Mouse (Mus musculus) testis, adult 2 months (tissue): ENCODE measurements at regions not wholly inside any gene's neighbourhood (a gene's known extent, or its start where the extent isn't known, plus 50 kb on each side); places are given as distances from the start of the nearest gene placed in this dataset.

Experiments
- H3K27ac ChIP-seq: fragments of 200-500 bp; 2 replicates; pipeline ENCODE4 v1.5.1; 2012; ENCODE audit warnings: low read depth, low read length; ENCODE audit not compliant: control insufficient read depth, insufficient read depth
- H3K27me3 ChIP-seq: fragments of 200-500 bp; 2 replicates; pipeline ENCODE4 v1.6.1; 2012; ENCODE audit warnings: mild to moderate bottlenecking, low read length, moderate library complexity; ENCODE audit not compliant: control insufficient read depth, insufficient read depth
- H3K36me3 ChIP-seq: fragments of 200-500 bp; 2 replicates; pipeline ENCODE4 v1.6.1; 2012; ENCODE audit warnings: mild to moderate bottlenecking, low read length; ENCODE audit not compliant: control insufficient read depth, insufficient read depth
- H3K4me1 ChIP-seq: fragments of 200-500 bp; 2 replicates; pipeline ENCODE4 v1.6.1; 2012; ENCODE audit warnings: low read length; ENCODE audit not compliant: control insufficient read depth, insufficient read depth
- H3K4me3 ChIP-seq: fragments of 200-500 bp; 2 replicates; pipeline ENCODE4 v1.5.1; 2012; ENCODE audit warnings: low read depth, mild to moderate bottlenecking, low read length, moderate library complexity, mixed read lengths; ENCODE audit not compliant: control insufficient read depth
- CTCF ChIP-seq: fragments of 200-500 bp; IDR thresholded peaks from 2 replicates; pipeline ENCODE4 v1.5.1; 2012; ENCODE audit warnings: low read depth, mild to moderate bottlenecking, inconsistent platforms, low read length, moderate library complexity; ENCODE audit not compliant: control insufficient read depth, insufficient read depth, insufficient replicate concordance
- POLR2A ChIP-seq: fragments of 200-500 bp; IDR thresholded peaks from 2 replicates; pipeline ENCODE4 v1.6.1; 2012; ENCODE audit warnings: low read depth, mild to moderate bottlenecking, inconsistent platforms, low read length, moderate library complexity; ENCODE audit not compliant: control insufficient read depth

DNA sequence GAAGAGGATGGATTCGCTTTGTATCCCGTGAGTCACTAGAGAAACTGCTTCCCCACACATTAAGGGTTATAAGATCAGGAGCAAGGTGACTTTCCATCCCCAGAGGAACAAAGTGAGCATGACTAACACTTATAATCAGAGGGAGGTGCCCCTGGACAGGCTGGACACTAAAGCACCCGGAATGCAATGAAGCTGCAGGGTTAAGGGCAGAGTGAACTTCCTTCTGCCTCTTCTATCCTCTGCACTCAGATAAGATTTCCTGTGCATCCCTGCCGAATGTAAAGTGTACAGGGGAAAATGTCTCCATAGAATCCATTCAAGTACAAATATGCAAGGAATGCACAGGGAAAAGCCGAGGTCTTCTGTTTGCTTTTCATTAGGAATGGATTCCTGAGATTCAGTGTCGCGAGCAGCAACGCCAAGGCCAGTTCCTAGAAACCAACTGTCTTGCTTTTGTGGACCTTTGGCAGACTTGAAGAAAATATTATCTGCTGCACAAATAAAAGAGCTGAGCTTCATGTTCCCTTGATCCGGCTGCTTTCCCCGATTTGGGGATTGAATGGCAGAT lies 58.5 kb upstream of the Fbxl7 start:
- no peak overlapping the region for H3K27ac ChIP-seq
- H3K4me3 ChIP-seq = no peak overlapping the region
- no peaks in the 10 kb centered on the region for H3K4me1 ChIP-seq
- no peaks in the 10 kb centered on the region for H3K36me3 ChIP-seq
- no peaks in the 10 kb centered on the region for H3K27me3 ChIP-seq
- TF ChIP-seq POLR2A (no peak), CTCF (no peak)

DNA sequence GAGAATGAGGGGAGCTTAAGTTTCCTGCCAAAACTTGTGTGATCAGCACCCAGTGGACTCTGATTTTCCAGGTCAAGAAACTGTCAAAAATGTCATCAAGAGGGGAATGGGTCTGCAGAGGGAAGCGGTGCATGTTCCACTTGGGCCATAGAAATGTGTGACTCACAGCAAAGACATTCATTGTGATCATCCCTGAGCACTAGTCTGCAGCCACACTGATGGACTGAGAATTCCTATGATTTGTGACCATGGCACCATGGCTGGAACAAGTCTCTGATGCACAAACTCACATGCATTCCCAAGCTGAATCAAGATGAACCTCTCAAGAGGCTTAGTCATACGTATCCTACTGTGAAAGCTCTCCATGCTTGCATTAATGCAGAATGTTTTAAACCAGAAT lies 63.6 kb upstream of the Fbxl7 start:
- H3K27me3 ChIP-seq = no peaks in the 10 kb centered on the region
- H3K36me3 ChIP-seq = no peaks in the 10 kb centered on the region
- no peak overlapping the region for H3K4me3 ChIP-seq
- H3K27ac ChIP-seq = no peak overlapping the region
- TF ChIP-seq POLR2A = no peak
- no peak for TF ChIP-seq CTCF
- H3K4me1 ChIP-seq = no peaks in the 10 kb centered on the region

GRCm38 (mm10) chr15:26968392-26969025 lies 73.1 kb upstream of the Fbxl7 start:
- Histone ChIP-seq H3K27me3 (no peaks in the 10 kb centered on the region), H3K4me3 (no peak overlapping the region), H3K4me1 (no peaks in the 10 kb centered on the region), H3K36me3 (no peaks in the 10 kb centered on the region), H3K27ac (no peak overlapping the region)
- TF ChIP-seq CTCF = no peak
- no peak for TF ChIP-seq POLR2A

DNA sequence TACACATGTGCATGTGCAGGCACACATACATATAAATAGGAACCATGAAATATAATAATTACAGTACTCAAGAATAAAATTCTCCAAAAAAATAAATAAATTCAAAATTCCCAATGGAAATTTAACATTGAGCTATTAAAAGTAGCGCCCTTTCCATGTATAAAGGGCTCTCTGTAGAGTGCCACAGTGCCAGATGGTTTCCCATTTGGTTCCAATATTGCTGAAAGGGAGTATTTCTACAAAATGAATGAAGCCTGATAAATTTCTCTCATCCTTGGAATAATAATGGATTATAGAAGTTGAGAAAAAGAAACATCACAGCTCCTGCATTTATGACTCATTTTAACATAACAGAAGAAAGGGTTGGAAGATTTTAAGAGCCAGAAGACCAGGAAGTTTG lies 75.4 kb upstream of the Fbxl7 start:
- H3K36me3 ChIP-seq = no peaks in the 10 kb centered on the region
- no peaks in the 10 kb centered on the region for H3K27me3 ChIP-seq
- no peak for TF ChIP-seq CTCF
- TF ChIP-seq POLR2A = no peak
- no peaks in the 10 kb centered on the region for H3K4me1 ChIP-seq
- no peak overlapping the region for H3K4me3 ChIP-seq
- H3K27ac ChIP-seq = no peak overlapping the region

DNA sequence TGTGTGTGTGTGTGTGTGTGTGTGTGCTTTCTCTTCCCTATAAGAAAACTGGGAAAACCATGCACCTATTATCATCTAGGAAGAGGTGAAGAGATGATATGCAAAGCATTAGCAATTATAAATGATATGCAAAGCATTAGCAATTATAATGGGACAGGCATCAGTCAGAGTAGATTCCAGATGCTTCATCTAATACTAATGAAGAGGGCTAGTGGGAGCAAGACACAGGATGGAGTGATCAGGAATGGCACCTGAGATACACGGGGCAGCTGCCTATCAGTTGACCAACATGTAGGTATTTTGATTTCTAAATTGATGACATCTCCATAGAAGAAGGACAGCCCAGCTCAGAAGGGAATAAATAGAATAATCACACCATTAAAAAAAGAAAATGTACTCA lies 97.7 kb upstream of the Fbxl7 start:
- Histone ChIP-seq H3K27ac (no peak overlapping the region), H3K4me1 (no peaks in the 10 kb centered on the region), H3K36me3 (no peaks in the 10 kb centered on the region), H3K4me3 (no peak overlapping the region), H3K27me3 (no peaks in the 10 kb centered on the region)
- no peak for TF ChIP-seq CTCF
- no peak for TF ChIP-seq POLR2A

DNA sequence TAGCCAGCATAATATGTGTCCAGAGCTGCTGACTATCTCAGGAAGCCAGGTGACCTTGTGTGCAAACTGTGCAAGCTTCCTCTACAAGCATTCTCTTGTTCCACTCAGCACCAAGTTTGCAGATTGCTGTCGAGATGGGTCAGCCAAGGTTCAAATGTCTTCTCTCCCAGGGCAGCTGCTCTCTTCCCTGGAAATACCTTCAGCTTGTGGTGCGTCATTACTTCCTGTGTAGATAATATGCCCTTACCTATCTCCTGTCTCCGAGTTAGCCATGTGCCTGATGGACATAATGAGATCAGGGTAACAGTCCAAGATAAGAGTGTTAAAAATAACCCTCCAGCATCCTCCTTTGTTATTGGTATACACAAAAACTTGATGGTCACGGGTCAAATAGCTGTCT lies 113.7 kb upstream of the Fbxl7 start:
- Histone ChIP-seq H3K27me3 (no peaks in the 10 kb centered on the region), H3K36me3 (no peaks in the 10 kb centered on the region), H3K4me3 (no peak overlapping the region), H3K27ac (no peak overlapping the region), H3K4me1 (no peaks in the 10 kb centered on the region)
- TF ChIP-seq CTCF (no peak), POLR2A (no peak)

DNA sequence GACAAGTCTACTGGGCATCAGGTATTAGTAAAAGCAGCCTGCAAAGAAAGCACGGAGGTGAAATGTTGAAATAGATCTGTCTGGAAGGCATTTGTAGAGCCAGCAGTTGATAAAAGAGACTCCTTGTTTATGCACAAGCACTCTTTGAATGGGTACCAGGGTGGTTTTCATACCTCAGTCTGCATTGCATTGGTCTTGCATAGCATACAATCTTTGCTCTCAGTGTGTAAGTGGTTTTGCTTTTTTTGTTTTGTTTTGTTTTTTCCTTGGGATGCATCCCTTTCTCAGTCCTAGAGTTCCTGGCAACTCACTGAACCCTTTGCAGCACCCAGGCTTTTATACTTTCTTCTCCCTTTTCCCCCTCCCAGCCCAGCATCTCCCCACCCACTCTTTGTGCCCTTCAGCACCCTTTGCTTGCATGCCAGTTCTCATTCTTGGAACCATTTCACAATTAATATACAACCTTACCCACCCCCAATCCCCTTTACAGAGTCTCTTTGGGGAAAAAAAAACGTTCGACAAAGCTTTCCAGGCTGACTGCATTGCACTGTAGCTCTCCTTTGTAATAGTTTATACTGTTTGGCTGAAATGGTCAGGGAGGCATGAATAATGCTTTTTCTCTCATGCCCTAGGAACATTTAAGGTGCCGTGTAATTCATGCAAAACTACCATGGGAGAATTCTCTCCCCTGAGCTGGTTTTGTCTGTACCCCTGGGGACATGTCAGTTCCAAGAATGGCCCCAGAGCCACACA lies 118.7 kb upstream of the Fbxl7 start:
- Histone ChIP-seq H3K27me3 (no peaks in the 10 kb centered on the region), H3K27ac (no peak overlapping the region), H3K4me3 (no peak overlapping the region), H3K36me3 (no peaks in the 10 kb centered on the region), H3K4me1 (no peaks in the 10 kb centered on the region)
- TF ChIP-seq CTCF (no peak), POLR2A (no peak)
